Mouse (Mus musculus): ENCODE results near the gene Cflar. TPM values are rescaled to one million over a fixed set of nuclear protein-coding genes. Genes with fewer than 3 reads are reported as not detected.
"Not testable (repeated sequence)": the region's sequence is repeated elsewhere in the genome, so short reads cannot be mapped to it uniquely, and the experiment has no call there.

Gene Cflar
- polyA plus RNA-seq, 1 experiment from 2014 or later: 16.4 TPM

DNA sequence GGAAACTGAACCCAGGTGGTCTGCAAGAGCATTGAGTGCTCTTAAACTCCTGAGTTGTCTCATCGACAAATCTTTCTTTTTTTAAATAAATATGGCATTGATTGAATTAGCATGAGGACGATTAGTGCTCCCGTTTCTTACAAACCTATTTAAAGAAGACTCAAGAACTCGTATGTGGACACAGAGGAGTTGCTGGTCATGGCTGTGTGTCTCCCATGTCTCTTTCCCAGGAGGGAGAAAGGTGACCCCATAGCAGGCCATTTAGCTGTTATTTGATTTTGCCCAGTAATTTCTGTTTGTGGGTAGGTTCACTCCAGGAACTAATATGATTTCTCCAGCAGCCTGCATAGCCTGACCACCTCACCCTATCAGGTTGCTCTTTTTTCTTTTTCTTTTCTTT is 85.5 kb downstream of the Cflar start:
- Histone ChIP-seq H3K4me2 (ENCODE audit: low read length) (no peak overlapping the region), H3K9me3 (ENCODE audit: control insufficient read depth, low read length) (no peaks in the 10 kb centered on the region), H3K36me3 (ENCODE audit: control insufficient read depth, insufficient read depth, low read length) (no peaks in the 10 kb centered on the region), H3K9ac (replicated peaks; ENCODE audit: low read length) (no peak overlapping the region), H3K27me3 (ENCODE audit: control insufficient read depth, insufficient read depth, low read length) (no peaks in the 10 kb centered on the region), H3K4me3 (replicated peaks; ENCODE audit: low read depth, low read length) (no peak overlapping the region), H3K27ac (replicated peaks; ENCODE audit: low read depth, low read length) (no peak overlapping the region), H3K4me1 (ENCODE audit: control insufficient read depth, insufficient read depth, low read length) (no peaks in the 10 kb centered on the region)
- 78% methylated on average over 4 of the region's 4 CpGs for WGBS
- DNase-seq (no peak), ATAC-seq (ENCODE audit: low FRiP score, low TSS enrichment) (no peak)

DNA sequence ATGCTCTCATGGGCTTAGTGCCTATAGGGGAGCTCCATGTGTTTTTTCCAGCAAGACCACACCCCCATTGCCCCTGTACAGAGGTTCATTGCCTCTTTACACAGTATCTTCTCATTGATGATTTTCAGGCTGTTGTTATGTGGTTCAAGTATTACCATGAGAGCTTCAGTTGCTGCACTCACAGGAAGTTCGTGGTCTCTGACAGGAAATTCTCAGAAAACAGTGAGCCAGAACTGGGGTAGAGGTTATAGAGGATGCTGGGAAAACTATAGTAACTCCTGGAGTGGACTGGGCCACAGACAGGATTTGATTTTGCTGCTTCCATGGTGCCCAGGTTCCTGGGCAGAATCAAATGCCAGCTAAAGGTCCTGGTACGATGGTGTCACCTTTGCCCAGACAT is 86.1 kb downstream of the Cflar start:
- no peaks in the 10 kb centered on the region for H3K4me1 ChIP-seq (ENCODE audit: control insufficient read depth, insufficient read depth, low read length)
- H3K4me2 ChIP-seq (ENCODE audit: low read length): no peak overlapping the region
- no peak overlapping the region for H3K9ac ChIP-seq (replicated peaks; ENCODE audit: low read length)
- no peak overlapping the region for H3K4me3 ChIP-seq (replicated peaks; ENCODE audit: low read depth, low read length)
- no peak for ATAC-seq (ENCODE audit: low FRiP score, low TSS enrichment)
- H3K36me3 ChIP-seq (ENCODE audit: control insufficient read depth, insufficient read depth, low read length): no peaks in the 10 kb centered on the region
- no peaks in the 10 kb centered on the region for H3K9me3 ChIP-seq (ENCODE audit: control insufficient read depth, low read length)
- WGBS: 86% methylated on average over 2 of the region's 2 CpGs
- H3K27ac ChIP-seq (replicated peaks; ENCODE audit: low read depth, low read length): no peak overlapping the region
- no peak for DNase-seq
- H3K27me3 ChIP-seq (ENCODE audit: control insufficient read depth, insufficient read depth, low read length): no peaks in the 10 kb centered on the region

DNA sequence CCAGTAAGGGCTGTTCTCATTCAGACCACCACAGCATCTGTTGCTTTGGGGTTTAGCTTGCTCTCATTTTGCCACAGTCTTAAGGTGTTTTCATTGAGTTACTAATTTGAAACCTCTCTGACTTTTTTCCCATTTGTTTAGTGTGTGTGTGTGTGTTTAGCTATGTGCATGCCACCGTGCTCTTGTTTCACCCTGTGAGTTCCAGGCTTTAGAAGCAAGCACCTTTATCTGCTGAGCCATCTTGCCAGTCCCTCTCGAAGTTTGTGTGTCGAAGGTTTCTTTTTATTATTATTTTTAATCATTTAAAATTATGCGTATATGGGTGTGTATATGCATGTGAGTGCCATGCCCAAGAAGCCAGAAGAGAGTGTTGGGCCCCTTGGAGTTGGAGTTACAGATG is 87.6 kb downstream of the Cflar start:
- Histone ChIP-seq H3K4me2 (ENCODE audit: low read length) (no peak overlapping the region), H3K9me3 (ENCODE audit: control insufficient read depth, low read length) (no peaks in the 10 kb centered on the region), H3K27me3 (ENCODE audit: control insufficient read depth, insufficient read depth, low read length) (no peaks in the 10 kb centered on the region), H3K27ac (replicated peaks; ENCODE audit: low read depth, low read length) (no peak overlapping the region), H3K4me1 (ENCODE audit: control insufficient read depth, insufficient read depth, low read length) (no peaks in the 10 kb centered on the region), H3K9ac (replicated peaks; ENCODE audit: low read length) (no peak overlapping the region), H3K36me3 (ENCODE audit: control insufficient read depth, insufficient read depth, low read length) (no peaks in the 10 kb centered on the region), H3K4me3 (replicated peaks; ENCODE audit: low read depth, low read length) (no peak overlapping the region)
- ATAC-seq (ENCODE audit: low FRiP score, low TSS enrichment): no peak
- no peak for DNase-seq
- 94% methylated on average over 4 of the region's 4 CpGs for WGBS

DNA sequence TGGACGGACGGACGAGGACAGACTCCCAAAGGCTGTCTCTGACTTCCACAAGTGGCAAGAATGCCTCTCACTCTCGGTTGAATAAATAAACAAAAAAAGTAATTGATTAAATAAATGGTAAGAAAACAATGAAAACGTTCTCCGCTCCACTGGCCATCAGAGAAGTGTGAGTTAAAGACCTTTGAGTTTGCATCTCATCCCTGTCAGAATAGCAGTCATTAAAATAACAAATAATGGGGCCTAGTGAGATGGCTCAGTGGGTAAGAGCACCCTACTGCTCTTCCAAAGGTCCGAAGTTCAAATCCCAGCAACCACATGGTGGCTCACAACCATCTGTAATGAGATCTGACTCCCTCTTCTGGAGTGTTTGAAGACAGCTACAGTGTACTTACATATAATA is 89.3 kb downstream of the Cflar start:
- not testable (repeated sequence) for H3K4me2 ChIP-seq (ENCODE audit: low read length); H3K36me3 ChIP-seq (ENCODE audit: control insufficient read depth, insufficient read depth, low read length); H3K4me1 ChIP-seq (ENCODE audit: control insufficient read depth, insufficient read depth, low read length); H3K9me3 ChIP-seq (ENCODE audit: control insufficient read depth, low read length); DNase-seq; H3K9ac ChIP-seq (replicated peaks; ENCODE audit: low read length); H3K4me3 ChIP-seq (replicated peaks; ENCODE audit: low read depth, low read length); ATAC-seq (ENCODE audit: low FRiP score, low TSS enrichment); H3K27ac ChIP-seq (replicated peaks; ENCODE audit: low read depth, low read length); H3K27me3 ChIP-seq (ENCODE audit: control insufficient read depth, insufficient read depth, low read length)
- WGBS: 87% methylated on average over 7 of the region's 7 CpGs

DNA sequence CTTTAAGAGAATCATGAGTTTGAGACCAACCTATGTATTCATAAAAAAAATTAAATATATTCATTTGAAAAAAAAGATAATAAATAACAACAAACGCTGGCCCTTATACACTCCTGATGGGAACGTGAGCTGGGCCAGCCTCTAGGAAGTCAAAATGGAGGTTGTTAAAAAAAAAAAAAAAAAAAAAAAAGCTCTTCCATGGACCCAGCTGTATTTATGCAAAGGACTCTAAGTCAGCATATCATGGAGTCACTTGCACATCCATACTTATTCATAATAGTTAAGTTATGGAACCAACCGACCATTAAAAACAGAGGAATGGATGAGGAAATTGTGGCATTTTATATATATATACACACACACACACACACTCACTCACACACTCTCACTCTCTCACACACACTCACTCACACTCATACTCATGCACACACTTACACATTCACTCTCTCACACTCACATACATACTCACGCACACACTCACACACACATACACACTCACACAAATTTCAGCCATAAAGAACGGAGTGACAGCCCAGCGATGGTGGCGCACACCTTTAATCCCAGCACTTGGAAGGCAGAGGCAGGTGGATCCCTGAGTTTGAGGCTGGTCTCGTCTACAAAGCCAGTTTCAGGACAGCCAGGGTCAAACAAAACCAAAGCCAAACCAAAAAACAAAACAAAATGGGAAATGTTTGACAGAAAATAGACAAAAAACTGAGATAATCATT is 90.4 kb downstream of the Cflar start:
- ATAC-seq (ENCODE audit: low FRiP score, low TSS enrichment): no peak
- Histone ChIP-seq H3K4me3 (replicated peaks; ENCODE audit: low read depth, low read length) (no peak overlapping the region), H3K27ac (replicated peaks; ENCODE audit: low read depth, low read length) (no peak overlapping the region), H3K27me3 (ENCODE audit: control insufficient read depth, insufficient read depth, low read length) (no peaks in the 10 kb centered on the region), H3K36me3 (ENCODE audit: control insufficient read depth, insufficient read depth, low read length) (no peaks in the 10 kb centered on the region), H3K4me1 (ENCODE audit: control insufficient read depth, insufficient read depth, low read length) (no peaks in the 10 kb centered on the region), H3K4me2 (ENCODE audit: low read length) (no peak overlapping the region), H3K9ac (replicated peaks; ENCODE audit: low read length) (no peak overlapping the region), H3K9me3 (ENCODE audit: control insufficient read depth, low read length) (no peaks in the 10 kb centered on the region)
- DNase-seq: no peak
- 93% methylated on average over 8 of the region's 8 CpGs for WGBS

DNA sequence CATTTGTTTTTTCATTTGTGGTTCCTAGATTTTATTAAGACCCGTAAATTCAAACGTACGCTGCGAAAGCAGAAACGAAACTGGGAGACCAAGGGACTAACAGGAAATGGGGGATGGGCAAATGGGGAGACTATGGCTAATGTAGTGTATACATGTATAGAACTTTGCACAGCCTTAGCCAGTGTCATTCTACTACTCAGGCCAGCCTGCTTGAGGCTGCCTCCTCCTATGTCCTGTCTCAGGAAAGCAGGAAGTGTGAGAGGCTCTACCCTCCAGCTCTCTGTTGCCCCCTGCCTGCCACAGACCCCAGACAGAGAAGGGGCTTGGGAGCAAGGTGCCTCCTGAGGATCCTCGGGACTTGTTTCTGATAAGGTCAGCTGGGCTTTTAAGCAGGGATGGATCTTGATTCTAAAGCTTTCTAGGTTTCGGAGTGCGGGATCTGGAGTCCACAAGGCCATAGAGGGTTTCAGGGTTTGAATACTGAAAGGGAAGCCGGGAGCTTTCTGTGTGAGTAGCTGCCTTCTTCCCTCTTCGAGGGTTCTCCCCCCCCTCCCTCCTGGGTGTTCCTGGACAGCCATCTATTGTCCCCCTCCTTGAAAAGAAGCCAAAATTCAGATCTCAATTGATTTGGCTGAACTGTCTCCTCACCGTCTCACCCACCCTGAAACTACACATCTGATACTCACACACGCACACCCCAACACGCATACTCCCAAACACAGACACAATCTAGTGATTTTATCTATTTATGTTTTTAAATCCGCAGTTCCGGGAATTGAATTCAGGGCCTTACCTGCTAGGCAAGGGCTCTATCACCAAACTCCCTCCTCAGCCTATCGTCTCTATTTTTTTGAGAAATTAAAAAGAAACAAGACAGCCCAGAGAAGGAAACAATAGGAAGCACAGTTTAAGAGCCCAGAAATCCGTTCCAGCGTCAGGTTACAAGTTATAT is 91.3 kb downstream of the Cflar start:
- no peaks in the 10 kb centered on the region for H3K36me3 ChIP-seq (ENCODE audit: control insufficient read depth, insufficient read depth, low read length)
- H3K9ac ChIP-seq (replicated peaks; ENCODE audit: low read length): no peak overlapping the region
- no peak for ATAC-seq (ENCODE audit: low FRiP score, low TSS enrichment)
- no peak overlapping the region for H3K4me3 ChIP-seq (replicated peaks; ENCODE audit: low read depth, low read length)
- DNase-seq: peak; percentile 4
- 86% methylated on average over 18 of the region's 18 CpGs for WGBS
- no peaks in the 10 kb centered on the region for H3K27me3 ChIP-seq (ENCODE audit: control insufficient read depth, insufficient read depth, low read length)
- no peaks in the 10 kb centered on the region for H3K4me1 ChIP-seq (ENCODE audit: control insufficient read depth, insufficient read depth, low read length)
- H3K9me3 ChIP-seq (ENCODE audit: control insufficient read depth, low read length): no peaks in the 10 kb centered on the region
- H3K4me2 ChIP-seq (ENCODE audit: low read length): no peak overlapping the region
- no peak overlapping the region for H3K27ac ChIP-seq (replicated peaks; ENCODE audit: low read depth, low read length)

DNA sequence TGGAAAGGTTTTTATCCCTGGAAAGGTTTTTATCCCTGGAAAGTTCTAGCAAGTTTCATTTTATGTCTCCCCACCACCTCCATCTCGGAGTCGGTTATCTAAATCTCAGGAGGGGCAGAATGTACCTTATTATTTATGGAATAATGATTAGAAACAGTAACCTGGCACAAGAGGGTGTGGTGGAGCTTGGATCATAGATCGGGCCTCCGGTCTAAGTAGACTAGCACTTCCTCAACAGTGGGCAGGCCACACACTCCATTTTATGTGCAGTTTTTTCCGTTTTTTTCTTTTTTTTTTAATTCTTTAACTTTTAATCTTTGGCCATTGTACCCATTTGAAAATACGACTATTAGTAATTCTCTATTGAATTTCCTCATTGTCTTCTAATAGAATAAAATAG is 92.2 kb downstream of the Cflar start:
- no peak overlapping the region for H3K27ac ChIP-seq (replicated peaks; ENCODE audit: low read depth, low read length)

DNA sequence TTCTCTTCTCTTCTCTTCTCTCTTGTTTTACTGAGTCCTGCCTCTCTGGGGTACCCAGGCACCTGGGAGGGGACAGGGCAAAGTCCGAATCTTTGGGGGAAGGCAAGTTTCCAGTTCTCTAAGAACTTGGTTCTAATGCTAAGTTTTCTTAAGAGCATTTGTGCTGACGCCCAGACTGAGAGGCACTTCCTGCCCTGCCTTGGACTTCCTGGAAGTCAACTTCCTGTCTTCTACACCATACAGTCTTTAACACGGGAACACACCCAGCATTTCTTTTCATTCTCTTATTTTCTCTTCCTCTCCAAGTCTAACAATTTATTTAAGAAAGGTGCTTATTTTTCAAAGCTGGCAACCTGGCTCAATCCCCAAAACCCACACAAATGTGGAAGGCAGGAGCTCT is 95.3 kb downstream of the Cflar start:
- no peak for DNase-seq
- ATAC-seq (ENCODE audit: low FRiP score, low TSS enrichment): no peak
- no peaks in the 10 kb centered on the region for H3K36me3 ChIP-seq (ENCODE audit: control insufficient read depth, insufficient read depth, low read length)
- H3K9ac ChIP-seq (replicated peaks; ENCODE audit: low read length): no peak overlapping the region
- no peaks in the 10 kb centered on the region for H3K9me3 ChIP-seq (ENCODE audit: control insufficient read depth, low read length)
- 92% methylated on average over 3 of the region's 3 CpGs for WGBS
- H3K4me3 ChIP-seq (replicated peaks; ENCODE audit: low read depth, low read length): no peak overlapping the region
- H3K27me3 ChIP-seq (ENCODE audit: control insufficient read depth, insufficient read depth, low read length): no peaks in the 10 kb centered on the region
- H3K4me2 ChIP-seq (ENCODE audit: low read length): no peak overlapping the region
- no peaks in the 10 kb centered on the region for H3K4me1 ChIP-seq (ENCODE audit: control insufficient read depth, insufficient read depth, low read length)
- H3K27ac ChIP-seq (replicated peaks; ENCODE audit: low read depth, low read length): no peak overlapping the region

More for the DNA sequence above, 92.2 kb downstream of the Cflar start:
- Histone ChIP-seq H3K9ac (replicated peaks; ENCODE audit: low read length) (no peak overlapping the region), H3K27me3 (ENCODE audit: control insufficient read depth, insufficient read depth, low read length) (no peaks in the 10 kb centered on the region), H3K4me1 (ENCODE audit: control insufficient read depth, insufficient read depth, low read length) (no peaks in the 10 kb centered on the region), H3K36me3 (ENCODE audit: control insufficient read depth, insufficient read depth, low read length) (no peaks in the 10 kb centered on the region), H3K9me3 (ENCODE audit: control insufficient read depth, low read length) (no peaks in the 10 kb centered on the region), H3K4me3 (replicated peaks; ENCODE audit: low read depth, low read length) (no peak overlapping the region), H3K4me2 (ENCODE audit: low read length) (no peak overlapping the region)
- no peak for ATAC-seq (ENCODE audit: low FRiP score, low TSS enrichment)
- WGBS: 89% methylated on average over 6 of the region's 6 CpGs
- no peak for DNase-seq

Data from midbrain, embryonic 14.5 days (tissue).